Mouse (Mus musculus) limb, embryonic 11.5 days (tissue): Measurements from ENCODE around the gene 6330409D20Rik. TPM values are rescaled to one million over a fixed set of nuclear protein-coding genes. Genes with fewer than 3 reads are reported as not detected.

ENCODE experiments used
- ATAC-seq: fragments of 200-750 bp; cut with Nextera tagmentation; 2 replicates; pipeline ENCODE4 v1.8.0; 2017; ENCODE audit warnings: low read depth; ENCODE audit not compliant: insufficient number of reproducible peaks, low FRiP score, low TSS enrichment
- DNase-seq: peaks from one replicate; pipeline ENCODE4 v3.0.0-alpha.2; 2015; ENCODE audit warnings: low spot score
- H3K27ac ChIP-seq: fragments of 300-500 bp; sonication (generic); replicated peaks from 2 replicates; pipeline ENCODE4 v1.5.1; 2014; ENCODE audit warnings: low read depth, mild to moderate bottlenecking, low read length
- H3K27me3 ChIP-seq: fragments of 300-500 bp; sonication (generic); 2 replicates; pipeline ENCODE4 v1.6.1; 2014; ENCODE audit warnings: mild to moderate bottlenecking, low read length, mixed read lengths; ENCODE audit not compliant: control insufficient read depth, insufficient read depth
- H3K36me3 ChIP-seq: fragments of 300-500 bp; sonication (generic); 2 replicates; pipeline ENCODE4 v1.6.1; 2014; ENCODE audit warnings: mild to moderate bottlenecking, low read length, moderate library complexity, mixed read lengths; ENCODE audit not compliant: control insufficient read depth, insufficient read depth
- H3K4me1 ChIP-seq: fragments of 300-500 bp; sonication (generic); 2 replicates; pipeline ENCODE4 v1.6.1; 2014; ENCODE audit warnings: low read length, mixed read lengths; ENCODE audit not compliant: control insufficient read depth, insufficient read depth
- H3K4me2 ChIP-seq: fragments of 300-500 bp; sonication (generic); 2 replicates; pipeline ENCODE4 v1.6.1; 2014; ENCODE audit warnings: low read depth, mild to moderate bottlenecking, moderate library complexity; ENCODE audit not compliant: severe bottlenecking
- H3K4me3 ChIP-seq: fragments of 300-500 bp; sonication (generic); 2 replicates; pipeline ENCODE4 v1.5.1; 2014; ENCODE audit warnings: low read depth, low read length
- H3K9ac ChIP-seq: fragments of 300-500 bp; sonication (generic); 2 replicates; pipeline ENCODE4 v1.6.1; 2014; ENCODE audit warnings: mild to moderate bottlenecking, low read length
- H3K9me3 ChIP-seq: fragments of 300-500 bp; sonication (generic); 2 replicates; pipeline ENCODE4 v1.6.1; 2016; ENCODE audit warnings: low read length; ENCODE audit not compliant: control insufficient read depth
- WGBS: fragments of 180-500 bp; shearing (Covaris S2); extraction: QIAGEN DNeasy Blood & Tissue Kit; methylation state at CpG from one replicate; pipeline ENCODE4 v1.1.7; 2014; 5-methylcytosine and 5-hydroxymethylcytosine counted together
- polyA plus RNA-seq: library from polyadenylated mRNA; unstranded; fragments of >200 nt; fragmentation: Nextera tagmentation; extraction: Ambion mirVana; gene quantifications from 2 replicates; pipeline ENCODE4 v1.2.1, GENCODE M21; 2014

The 6330409D20Rik gene
- polyA plus RNA-seq, 1 experiment from 2014 or later = 0.13 TPM

- peaks cover 11% of the 10 kb centered on the region; the same call in 1 of the 2 replicates for H3K4me1 ChIP-seq
Observed at GRCm38 (mm10) chr2:32776192-32776591, 35.4 kb upstream of the 6330409D20Rik start.

GRCm38 (mm10) chr2:32775359-32776074, 34.7 kb upstream of the 6330409D20Rik start, which contains the start of the genes Ttc16 and Ptrh1:
Ttc16 (minus strand) TSS chr2:32775633.
Ptrh1 (plus strand) TSS chr2:32775786.
- Histone ChIP-seq H3K4me2 (peak within 1 kb of the TSS; percentile 84), H3K27ac (no peak within 1 kb of the TSS), H3K27me3 (no peaks in the 10 kb centered on the region), H3K4me3 (peak within 1 kb of the TSS; percentile 59), H3K4me1 (peaks cover 11% of the 10 kb centered on the region; the same call in 1 of the 2 replicates), H3K9me3 (no peaks in the 10 kb centered on the region), H3K36me3 (no peaks in the 10 kb centered on the region), H3K9ac (peak within 1 kb of the TSS; percentile 45; the same call in 1 of the 2 replicates)
- ATAC-seq = peak; percentile 95
- DNase-seq = peak; percentile 98
- under 1% methylated on average over 46 of the region's 46 CpGs for WGBS

More at GRCm38 (mm10) chr2:32776192-32776591, 35.4 kb upstream of the 6330409D20Rik start:
- Histone ChIP-seq H3K36me3 (no peaks in the 10 kb centered on the region), H3K27me3 (no peaks in the 10 kb centered on the region), H3K4me3 (peak overlapping the region; percentile 59), H3K4me2 (peak overlapping the region; percentile 84), H3K9ac (peak overlapping the region; percentile 45; the same call in 1 of the 2 replicates), H3K9me3 (no peaks in the 10 kb centered on the region), H3K27ac (no peak overlapping the region)
- ATAC-seq = no peak
- peak; percentile 29 for DNase-seq
- WGBS = 25% methylated on average over 22 of the region's 22 CpGs

GRCm38 (mm10) chr2:32772626-32773279, 31.9 kb upstream of the 6330409D20Rik start:
- WGBS = 84% methylated on average over 8 of the region's 8 CpGs
- ATAC-seq = no peak
- H3K4me1 ChIP-seq = peaks cover 11% of the 10 kb centered on the region; the same call in 1 of the 2 replicates

GRCm38 (mm10) chr2:32771886-32772285, 31.1 kb upstream of the 6330409D20Rik start:
- no peak for ATAC-seq
- no peaks in the 10 kb centered on the region for H3K27me3 ChIP-seq
- peaks cover 11% of the 10 kb centered on the region; the same call in 1 of the 2 replicates for H3K4me1 ChIP-seq
- H3K9ac ChIP-seq = no peak overlapping the region
- no peak overlapping the region for H3K27ac ChIP-seq
- WGBS = 29% methylated on average over 12 of the region's 12 CpGs
- H3K4me3 ChIP-seq = no peak overlapping the region
- no peak for DNase-seq
- H3K9me3 ChIP-seq = no peaks in the 10 kb centered on the region
- H3K4me2 ChIP-seq = no peak overlapping the region
- no peaks in the 10 kb centered on the region for H3K36me3 ChIP-seq

More at GRCm38 (mm10) chr2:32772626-32773279, 31.9 kb upstream of the 6330409D20Rik start:
- Histone ChIP-seq H3K4me2 (no peak overlapping the region), H3K9me3 (no peaks in the 10 kb centered on the region), H3K4me3 (no peak overlapping the region), H3K27ac (no peak overlapping the region), H3K27me3 (no peaks in the 10 kb centered on the region), H3K9ac (no peak overlapping the region), H3K36me3 (no peaks in the 10 kb centered on the region)
- no peak for DNase-seq

GRCm38 (mm10) chr2:32769327-32770085, 28.7 kb upstream of the 6330409D20Rik start:
- 88% methylated on average over 5 of the region's 5 CpGs for WGBS
- ATAC-seq (no peak), DNase-seq (no peak)
- no peak overlapping the region for H3K4me2 ChIP-seq
- no peak overlapping the region for H3K4me3 ChIP-seq
- no peak overlapping the region for H3K27ac ChIP-seq
- no peaks in the 10 kb centered on the region for H3K27me3 ChIP-seq
- H3K9ac ChIP-seq = no peak overlapping the region
- H3K36me3 ChIP-seq = no peaks in the 10 kb centered on the region
- no peaks in the 10 kb centered on the region for H3K4me1 ChIP-seq
- no peaks in the 10 kb centered on the region for H3K9me3 ChIP-seq

- Histone ChIP-seq H3K27ac (no peak overlapping the region), H3K9ac (no peak overlapping the region), H3K27me3 (no peaks in the 10 kb centered on the region), H3K4me3 (no peak overlapping the region), H3K9me3 (no peaks in the 10 kb centered on the region), H3K36me3 (no peaks in the 10 kb centered on the region), H3K4me2 (no peak overlapping the region), H3K4me1 (no peaks in the 10 kb centered on the region)
- WGBS = 46% methylated on average over 19 of the region's 19 CpGs
- DNase-seq (no peak), ATAC-seq (no peak)
Observed at GRCm38 (mm10) chr2:32768661-32769285, 28.0 kb upstream of the 6330409D20Rik start.

- H3K9ac ChIP-seq = no peak overlapping the region
- no peak for DNase-seq
- WGBS = 77% methylated on average over 12 of the region's 12 CpGs
- H3K4me2 ChIP-seq = no peak overlapping the region
- no peaks in the 10 kb centered on the region for H3K9me3 ChIP-seq
- H3K27ac ChIP-seq = no peak overlapping the region
- H3K4me3 ChIP-seq = no peak overlapping the region
- H3K27me3 ChIP-seq = no peaks in the 10 kb centered on the region
- no peaks in the 10 kb centered on the region for H3K4me1 ChIP-seq
- no peaks in the 10 kb centered on the region for H3K36me3 ChIP-seq
- ATAC-seq = no peak
Observed at GRCm38 (mm10) chr2:32767241-32767640, 26.4 kb upstream of the 6330409D20Rik start.

- H3K9me3 ChIP-seq = no peaks in the 10 kb centered on the region
- no peak overlapping the region for H3K4me3 ChIP-seq
- peaks cover 7% of the 10 kb centered on the region; the same call in 1 of the 2 replicates for H3K36me3 ChIP-seq
- no peak for ATAC-seq
- H3K4me1 ChIP-seq = no peaks in the 10 kb centered on the region
- 92% methylated on average over 3 of the region's 3 CpGs for WGBS
- H3K4me2 ChIP-seq = no peak overlapping the region
- no peaks in the 10 kb centered on the region for H3K27me3 ChIP-seq
- H3K27ac ChIP-seq = no peak overlapping the region
- DNase-seq = no peak
- H3K9ac ChIP-seq = no peak overlapping the region
Observed at GRCm38 (mm10) chr2:32763353-32763752, 22.5 kb upstream of the 6330409D20Rik start.
